Mouse (Mus musculus): ENCODE data around the gene Tcf12. TPM values are rescaled to one million over a fixed set of nuclear protein-coding genes. Genes with fewer than 3 reads are reported as not detected.

Tcf12 gene
- total and polyA plus RNA-seq, 3 experiments: 41.4 to 42.3 (median 41.7) TPM

DNA sequence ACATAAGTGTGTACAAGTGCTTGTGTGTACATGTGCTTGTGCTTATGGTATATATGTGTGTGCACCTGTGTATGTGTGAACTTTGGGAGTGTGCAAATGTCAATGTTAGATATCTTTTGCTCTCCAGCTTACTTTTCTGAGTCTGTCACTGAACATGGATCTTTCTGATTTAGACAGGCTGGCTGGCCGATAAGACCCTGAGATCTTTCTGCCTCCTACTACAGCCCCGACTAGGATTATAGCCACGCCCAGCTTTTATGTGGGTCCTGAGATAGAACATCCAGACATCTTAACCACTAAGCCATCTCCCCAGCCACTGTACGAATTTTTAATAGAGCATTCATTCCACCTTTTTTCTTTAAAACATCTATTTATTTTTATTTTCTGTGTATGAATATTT lies 166.9 kb downstream of the Tcf12 start:
- dilution Hi-C loops (cut with MboI; ENCODE audit: extremely low pct_ligation_motif_present, extremely low pct_unique_long_range_greater_than_20kb, low sequenced_read_pairs) (no loop called here), in situ Hi-C loops (cut with MboI; ENCODE audit: low pct_ligation_motif_present, low pct_unique_long_range_greater_than_20kb, low sequenced_read_pairs) (no loop called here)
- no peak overlapping the region for H3K9ac ChIP-seq (ENCODE audit: insufficient read depth, low read depth)
- no peaks in the 10 kb centered on the region for H3K27me3 ChIP-seq (replicated peaks)
- peaks cover 0 to 7% of the 10 kb centered on the region in 2 experiments; a peak in 2 of 4 replicates for H3K4me1 ChIP-seq (ENCODE audit: control insufficient read depth in 1 of 2, insufficient read depth in 2 of 2)
- no peaks in the 10 kb centered on the region for H3K9me3 ChIP-seq (replicated peaks; ENCODE audit: low read length)
- H3K79me2 ChIP-seq (replicated peaks; ENCODE audit: control insufficient read depth, extremely low read depth, insufficient read depth, poor library complexity, severe bottlenecking): no peaks in the 10 kb centered on the region
- H3K4me2 ChIP-seq (ENCODE audit: insufficient read depth, low read depth, poor library complexity, severe bottlenecking): no peak overlapping the region
- H3K36me3 ChIP-seq (replicated peaks in 1 of 2; ENCODE audit: control insufficient read depth in 1 of 2, insufficient read depth in 1 of 2, low read length in 1 of 2): peaks cover 0 to 15% of the 10 kb centered on the region in 2 experiments
- no peak overlapping the region for H3K4me3 ChIP-seq (replicated peaks in 1 of 3; ENCODE audit: low read depth in 2 of 3, low read length in 2 of 3, poor library complexity in 1 of 3)
- H3K27ac ChIP-seq (ENCODE audit: insufficient read depth, low read depth): no peak overlapping the region
- TF ChIP-seq RAD21 (IDR thresholded peaks at IDR 0.05; ENCODE audit: low read depth, low read length) (no peak), ZMIZ1 (IDR thresholded peaks at IDR 0.05; ENCODE audit: low read depth, low read length) (no peak), MAZ (IDR thresholded peaks at IDR 0.05; ENCODE audit: low read depth, low read length) (no peak), EP300 (IDR thresholded peaks at IDR 0.05; ENCODE audit: low read length) (no peak), ELF1 (IDR thresholded peaks at IDR 0.05; ENCODE audit: low read depth, low read length) (no peak), RCOR1 (conservative IDR thresholded peaks at IDR 0.05; ENCODE audit: low read depth, low read length) (no peak)
- DNase-seq (ENCODE audit: extremely low read depth): no peak

DNA sequence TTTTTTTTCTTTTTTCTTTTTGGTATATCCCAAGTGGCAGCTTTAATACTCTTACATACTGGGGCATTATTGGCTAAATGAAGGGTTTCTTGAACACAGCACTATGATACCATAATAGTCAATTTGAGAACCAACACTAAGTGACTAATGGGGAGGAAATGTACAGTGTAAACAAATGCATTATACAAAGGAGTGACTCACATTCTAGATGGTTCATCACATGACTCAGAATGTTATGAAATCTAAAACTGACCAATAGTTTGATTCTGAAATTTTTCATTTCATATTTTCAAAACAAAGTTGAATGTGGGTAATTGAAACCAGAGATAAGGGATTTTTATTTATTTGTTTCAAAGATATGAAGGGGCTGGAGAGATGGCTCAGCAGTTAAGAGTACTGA lies 169.2 kb downstream of the Tcf12 start:
- no peak overlapping the region for H3K9ac ChIP-seq (ENCODE audit: insufficient read depth, low read depth)
- dilution Hi-C loops (cut with MboI; ENCODE audit: extremely low pct_ligation_motif_present, extremely low pct_unique_long_range_greater_than_20kb, low sequenced_read_pairs): no loop called here
- H3K9me3 ChIP-seq (replicated peaks; ENCODE audit: low read length): no peaks in the 10 kb centered on the region
- TF ChIP-seq PAX5 (IDR thresholded peaks at IDR 0.05; ENCODE audit: low read length) (no peak), USF2 (conservative IDR thresholded peaks at IDR 0.05; ENCODE audit: low read depth, low read length) (no peak), POLR2AphosphoS2 (IDR thresholded peaks at IDR 0.05; ENCODE audit: low read depth, low read length) (no peak), RCOR1 (conservative IDR thresholded peaks at IDR 0.05; ENCODE audit: low read depth, low read length) (no peak), MAFK (IDR thresholded peaks at IDR 0.05; ENCODE audit: insufficient replicate concordance, low read length) (no peak), EP300 (IDR thresholded peaks at IDR 0.05; ENCODE audit: low read length) (no peak), ELF1 (IDR thresholded peaks at IDR 0.05; ENCODE audit: low read depth, low read length) (no peak), ZC3H11A (IDR thresholded peaks at IDR 0.05; ENCODE audit: low read depth, low read length) (no peak), ZKSCAN1 (IDR thresholded peaks at IDR 0.05; ENCODE audit: borderline replicate concordance, low read depth, low read length) (no peak), POLR2A (IDR thresholded peaks at IDR 0.05; ENCODE audit: low read depth, low read length) (no peak), BHLHE40 (IDR thresholded peaks at IDR 0.05; ENCODE audit: low read depth, low read length) (no peak), ETS1 (conservative IDR thresholded peaks at IDR 0.05; ENCODE audit: low read depth, low read length) (no peak), MXI1 (IDR thresholded peaks at IDR 0.05; ENCODE audit: low read depth, low read length) (no peak), CHD2 (IDR thresholded peaks at IDR 0.05; ENCODE audit: low read length) (no peak), SMC3 (IDR thresholded peaks at IDR 0.05; ENCODE audit: low read depth, low read length) (no peak), TCF12 (IDR thresholded peaks at IDR 0.05; ENCODE audit: low read depth, low read length) (no peak), NELFE (IDR thresholded peaks at IDR 0.05; ENCODE audit: low read depth, low read length) (no peak), RAD21 (IDR thresholded peaks at IDR 0.05; ENCODE audit: low read depth, low read length) (no peak), JUN (IDR thresholded peaks at IDR 0.05; ENCODE audit: insufficient read depth, low read depth, low read length) (no peak), NRF1 (IDR thresholded peaks at IDR 0.05; ENCODE audit: low read depth, low read length) (no peak)
- H3K4me1 ChIP-seq (ENCODE audit: control insufficient read depth in 1 of 2, insufficient read depth in 2 of 2): no peaks in the 10 kb centered on the region
- H3K79me2 ChIP-seq (replicated peaks; ENCODE audit: control insufficient read depth, extremely low read depth, insufficient read depth, poor library complexity, severe bottlenecking): no peaks in the 10 kb centered on the region
- in situ Hi-C loops (cut with MboI; ENCODE audit: low pct_ligation_motif_present, low pct_unique_long_range_greater_than_20kb, low sequenced_read_pairs): no loop called here
- DNase-seq (ENCODE audit: extremely low read depth): no peak
- no peak overlapping the region for H3K27ac ChIP-seq (ENCODE audit: insufficient read depth, low read depth)
- no peak overlapping the region for H3K4me2 ChIP-seq (ENCODE audit: insufficient read depth, low read depth, poor library complexity, severe bottlenecking)
- H3K4me3 ChIP-seq (replicated peaks in 1 of 3; ENCODE audit: low read depth in 2 of 3, low read length in 2 of 3, poor library complexity in 1 of 3): no peak overlapping the region
- H3K36me3 ChIP-seq (replicated peaks in 1 of 2; ENCODE audit: control insufficient read depth in 1 of 2, insufficient read depth in 1 of 2, low read length in 1 of 2): peaks cover 0 to 5% of the 10 kb centered on the region in 2 experiments
- no peaks in the 10 kb centered on the region for H3K27me3 ChIP-seq (replicated peaks)

All from CH12.LX (cell line).